Mouse (Mus musculus) intestine, embryonic 15.5 days (tissue): ENCODE measurements around the gene Ccdc142. TPM values are rescaled to one million over a fixed set of nuclear protein-coding genes. Genes with fewer than 3 reads are reported as not detected.

Source experiments
- ATAC-seq: fragments of 200-750 bp; cut with Nextera tagmentation; 2 replicates; pipeline ENCODE4 v1.8.0; 2017; ENCODE audit warnings: moderate TSS enrichment, moderate library complexity
- H3K27ac ChIP-seq: fragments of 300-500 bp; sonication (generic); 2 replicates; pipeline ENCODE4 v1.5.1; 2015; ENCODE audit warnings: mild to moderate bottlenecking, inconsistent platforms
- H3K27me3 ChIP-seq: fragments of 300-500 bp; sonication (generic); replicated peaks from 2 replicates; pipeline ENCODE4 v1.6.1; 2015; ENCODE audit warnings: inconsistent platforms
- H3K36me3 ChIP-seq: fragments of 300-500 bp; sonication (generic); 2 replicates; pipeline ENCODE4 v1.6.1; 2015; ENCODE audit warnings: inconsistent platforms
- H3K4me1 ChIP-seq: fragments of 300-500 bp; sonication (generic); replicated peaks from 2 replicates; pipeline ENCODE4 v1.6.1; 2015; ENCODE audit warnings: inconsistent platforms
- H3K4me2 ChIP-seq: fragments of 300-500 bp; sonication (generic); replicated peaks from 2 replicates; pipeline ENCODE4 v1.6.1; 2015; ENCODE audit warnings: mild to moderate bottlenecking, inconsistent platforms
- H3K4me3 ChIP-seq: fragments of 300-500 bp; sonication (generic); replicated peaks from 2 replicates; pipeline ENCODE4 v1.5.1; 2015; ENCODE audit warnings: inconsistent platforms
- H3K9ac ChIP-seq: fragments of 300-500 bp; sonication (generic); 2 replicates; pipeline ENCODE4 v1.6.1; 2015; ENCODE audit warnings: inconsistent platforms
- H3K9me3 ChIP-seq: fragments of 300-500 bp; sonication (generic); 2 replicates; pipeline ENCODE4 v1.6.1; 2016; ENCODE audit warnings: inconsistent platforms
- WGBS: fragments of 180-500 bp; shearing (Covaris S2); methylation state at CpG from one replicate; pipeline ENCODE4 v1.1.7; 2015; 5-methylcytosine and 5-hydroxymethylcytosine counted together
- polyA plus RNA-seq: library from polyadenylated mRNA; unstranded; fragments of >200 nt; fragmentation: Nextera tagmentation; extraction: Ambion mirVana; gene quantifications from 2 replicates; pipeline ENCODE4 v1.2.1, GENCODE M21; 2015

The Ccdc142 gene
- polyA plus RNA-seq, 1 experiment from 2014 or later: 2.6 TPM

DNA sequence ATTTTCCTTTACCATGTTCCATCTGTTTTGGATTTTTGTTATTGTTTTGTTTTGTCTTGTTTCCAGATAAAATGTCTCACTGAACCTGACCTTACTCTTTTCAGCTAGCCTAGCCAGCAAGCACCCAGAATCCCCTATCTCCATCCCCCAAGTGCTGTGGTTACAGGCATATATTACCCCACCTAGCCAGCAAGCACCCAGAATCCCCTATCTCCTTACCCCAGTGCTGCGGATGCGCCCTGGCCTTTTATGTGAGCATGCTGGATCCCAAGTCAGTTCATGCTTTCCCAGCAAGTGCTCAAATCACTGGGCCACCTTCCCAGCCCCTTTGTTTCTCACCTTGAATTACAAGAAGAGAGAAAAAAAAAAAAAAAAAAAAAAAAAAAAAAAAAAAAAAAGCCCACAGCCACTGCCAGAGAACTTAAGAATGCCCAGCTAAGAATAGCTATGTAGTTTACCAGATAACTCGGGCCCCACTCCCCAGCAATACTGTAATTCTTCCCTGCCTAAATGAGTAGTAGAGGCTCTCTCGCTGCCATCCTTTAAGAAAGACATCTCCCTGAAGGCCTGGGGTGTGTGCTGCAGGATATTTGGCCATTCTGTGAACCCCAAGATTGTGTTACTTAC is 10.2 kb downstream of the Ccdc142 start:
- no peaks in the 10 kb centered on the region for H3K36me3 ChIP-seq
- H3K9ac ChIP-seq: no peak overlapping the region
- no peak overlapping the region for H3K4me3 ChIP-seq
- H3K4me1 ChIP-seq: peaks cover 20% of the 10 kb centered on the region
- no peak overlapping the region for H3K4me2 ChIP-seq
- WGBS: 83% methylated on average over 4 of the region's 4 CpGs
- no peak overlapping the region for H3K27ac ChIP-seq
- no peaks in the 10 kb centered on the region for H3K27me3 ChIP-seq
- no peak for ATAC-seq
- no peaks in the 10 kb centered on the region for H3K9me3 ChIP-seq

DNA sequence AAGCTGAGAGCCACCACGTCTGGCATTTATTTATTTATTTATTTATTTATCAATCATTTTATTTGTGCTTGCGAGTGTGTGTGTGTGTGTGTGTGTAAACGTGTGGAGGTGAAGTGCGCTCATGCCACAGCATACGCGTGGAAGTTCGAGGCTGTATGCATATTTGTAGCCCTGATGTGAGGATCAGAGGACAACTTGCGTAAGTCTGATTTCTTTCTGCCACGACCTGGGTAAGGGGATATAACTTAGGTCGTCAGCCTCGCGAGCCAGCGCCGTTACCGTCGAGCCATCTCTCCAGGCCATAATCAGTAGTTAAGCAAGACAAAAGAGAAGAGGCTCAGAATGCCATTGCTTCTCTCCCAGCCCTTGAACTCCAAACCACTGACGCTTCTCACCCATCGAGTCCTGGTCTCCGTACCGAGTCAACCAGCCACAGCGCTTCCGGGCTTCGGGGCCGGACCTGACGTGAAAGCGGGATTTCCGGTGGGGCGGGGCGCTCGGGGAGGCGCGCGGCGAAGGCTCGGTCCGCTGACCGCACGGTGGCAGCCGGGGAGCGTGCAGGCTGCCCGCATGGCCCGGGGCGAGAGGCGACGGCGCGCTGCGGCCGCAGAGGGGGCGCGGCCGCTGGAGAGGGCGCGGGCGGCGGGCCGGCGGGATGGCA is 13.7 kb downstream of the Ccdc142 start, which contains the start of gene Mogs:
Mogs (plus strand) TSS at position 486 of the 661 bp plus-strand sequence.
- 1% methylated on average over 58 of the region's 58 CpGs for WGBS
- Histone ChIP-seq H3K4me1 (peaks cover 29% of the 10 kb centered on the region), H3K9ac (peak within 1 kb of the TSS; percentile 95), H3K4me2 (peak within 1 kb of the TSS; percentile 89), H3K27me3 (no peaks in the 10 kb centered on the region), H3K9me3 (no peaks in the 10 kb centered on the region), H3K27ac (peak within 1 kb of the TSS; percentile 80), H3K4me3 (peak within 1 kb of the TSS; percentile 95), H3K36me3 (peaks cover 22% of the 10 kb centered on the region)
- ATAC-seq: peak; percentile 95

DNA sequence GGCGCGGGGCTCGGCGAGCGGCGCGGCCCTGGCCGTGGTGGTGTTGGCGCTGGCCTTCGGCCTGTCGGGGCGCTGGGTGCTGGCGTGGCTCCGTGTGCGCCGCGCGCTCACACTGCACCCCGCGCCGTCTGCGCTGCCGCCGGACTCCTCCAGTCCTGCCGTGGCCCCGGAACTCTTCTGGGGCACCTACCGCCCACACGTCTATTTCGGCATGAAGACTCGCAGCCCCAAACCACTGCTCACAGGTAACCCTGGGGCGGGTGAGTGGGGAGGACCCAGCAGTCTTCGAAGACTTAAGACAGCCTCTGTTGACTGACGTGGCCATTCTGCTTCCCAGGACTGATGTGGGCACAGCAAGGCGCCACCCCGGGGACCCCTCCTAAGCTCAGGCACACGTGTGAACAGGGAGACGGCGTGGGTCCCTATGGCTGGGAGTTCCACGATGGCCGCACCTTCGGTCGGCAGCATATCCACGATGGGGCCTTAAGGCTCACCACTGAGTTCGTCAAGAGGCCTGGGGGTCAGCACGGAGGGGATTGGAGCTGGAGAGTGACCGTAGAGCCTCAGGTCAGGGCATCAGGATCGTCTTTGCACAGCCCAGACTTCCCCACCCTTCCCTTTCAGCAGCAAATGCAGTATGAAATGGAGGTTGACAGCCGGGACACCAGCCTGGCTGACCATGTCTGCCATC is 14.4 kb downstream of the Ccdc142 start:
- H3K4me3 ChIP-seq: peak overlapping the region; percentile 95
- peak; percentile 77 for ATAC-seq

DNA sequence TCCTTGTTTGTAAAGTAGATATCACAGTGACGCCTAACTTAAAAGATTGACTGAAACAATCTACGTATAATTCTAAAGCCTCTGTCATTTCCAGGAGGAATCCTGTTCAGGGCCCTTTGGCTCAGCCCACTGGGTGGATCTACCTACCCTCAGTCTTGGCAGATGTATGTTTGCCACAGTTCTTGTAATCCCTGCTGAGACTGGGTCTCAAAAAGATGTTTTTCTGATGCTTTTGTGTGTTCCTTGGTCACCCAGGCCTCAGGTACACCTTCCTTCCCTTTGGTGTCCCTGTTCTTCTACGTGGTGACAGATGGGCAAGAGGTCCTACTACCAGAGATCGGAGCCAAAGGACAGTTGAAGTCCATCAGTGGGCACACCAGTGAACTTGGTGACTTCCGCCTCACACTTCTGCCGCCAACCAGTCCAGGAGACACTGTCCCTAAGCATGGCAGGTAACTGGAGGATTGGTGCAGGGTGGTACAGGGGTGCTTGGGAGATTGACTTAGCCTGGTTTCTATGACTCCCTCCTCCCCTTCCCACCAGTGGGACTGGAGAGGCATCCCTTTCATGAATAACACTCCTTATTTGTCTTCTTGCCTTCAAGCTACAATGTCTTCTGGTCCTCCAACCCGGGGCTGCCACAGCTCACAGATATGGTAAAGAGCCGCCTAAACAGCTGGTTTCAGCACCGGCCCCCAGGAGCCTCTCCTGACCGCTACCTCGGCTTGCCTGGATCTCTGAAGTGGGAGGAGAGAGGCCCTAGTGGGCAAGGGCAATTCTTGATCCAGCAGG is 15.2 kb downstream of the Ccdc142 start:
- Histone ChIP-seq H3K9me3 (no peaks in the 10 kb centered on the region), H3K27me3 (no peaks in the 10 kb centered on the region), H3K9ac (peak overlapping the region; percentile 95), H3K4me3 (peak overlapping the region; percentile 95), H3K4me2 (peak overlapping the region; percentile 89), H3K36me3 (peaks cover 22% of the 10 kb centered on the region), H3K4me1 (peaks cover 33% of the 10 kb centered on the region), H3K27ac (0 out of 2 replicates have a peak overlapping the region, but pooled peaks have one; percentile 6)
- WGBS: 71% methylated on average over 11 of the region's 11 CpGs
- ATAC-seq: no peak

More for the DNA sequence above, 14.4 kb downstream of the Ccdc142 start:
- Histone ChIP-seq H3K4me2 (peak overlapping the region; percentile 89), H3K9ac (peak overlapping the region; percentile 95), H3K9me3 (no peaks in the 10 kb centered on the region), H3K36me3 (peaks cover 22% of the 10 kb centered on the region), H3K27me3 (no peaks in the 10 kb centered on the region), H3K4me1 (peaks cover 33% of the 10 kb centered on the region), H3K27ac (peak overlapping the region; percentile 80)
- WGBS: under 1% methylated on average over 47 of the region's 48 CpGs

DNA sequence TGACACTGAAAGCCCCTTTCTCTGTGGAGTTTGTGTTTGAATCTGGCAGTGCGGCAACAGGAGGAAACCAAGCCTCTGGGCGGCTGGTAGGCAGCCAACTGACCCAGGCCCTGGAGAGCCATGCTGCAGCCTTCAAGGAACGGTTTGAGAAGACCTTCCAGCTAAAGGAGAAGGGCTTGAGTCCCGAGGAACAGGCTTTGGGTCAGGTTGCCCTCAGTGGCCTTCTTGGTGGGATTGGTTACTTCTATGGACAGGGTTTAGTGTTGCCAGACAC is 15.7 kb downstream of the Ccdc142 start:
- Histone ChIP-seq H3K9me3 (no peaks in the 10 kb centered on the region), H3K27me3 (no peaks in the 10 kb centered on the region), H3K4me3 (peak overlapping the region; percentile 95; the same call in 1 of the 2 replicates), H3K4me1 (peaks cover 37% of the 10 kb centered on the region), H3K4me2 (peak overlapping the region; percentile 89; the same call in 1 of the 2 replicates), H3K27ac (0 out of 2 replicates have a peak overlapping the region, but pooled peaks have one; percentile 6), H3K36me3 (peaks cover 22% of the 10 kb centered on the region), H3K9ac (no peak overlapping the region)
- WGBS: 81% methylated on average over 4 of the region's 4 CpGs
- no peak for ATAC-seq

DNA sequence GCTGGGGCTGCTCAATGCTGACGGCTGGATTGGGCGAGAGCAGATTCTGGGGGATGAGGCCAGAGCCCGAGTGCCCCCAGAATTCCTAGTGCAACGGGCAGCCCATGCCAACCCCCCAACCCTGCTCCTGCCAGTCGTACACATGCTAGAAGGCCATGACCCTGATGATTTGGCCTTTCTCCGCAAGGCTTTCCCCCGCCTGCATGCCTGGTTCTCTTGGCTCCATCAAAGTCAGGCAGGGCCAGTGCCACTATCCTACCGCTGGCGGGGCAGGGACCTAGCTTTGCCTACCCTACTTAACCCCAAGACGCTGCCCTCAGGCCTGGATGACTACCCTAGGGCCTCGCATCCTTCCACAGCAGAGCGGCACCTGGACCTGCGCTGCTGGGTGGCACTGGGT is 16.2 kb downstream of the Ccdc142 start:
- Histone ChIP-seq H3K4me1 (peaks cover 43% of the 10 kb centered on the region), H3K4me3 (no peak overlapping the region), H3K27ac (no peak overlapping the region), H3K4me2 (no peak overlapping the region), H3K9ac (no peak overlapping the region), H3K27me3 (no peaks in the 10 kb centered on the region), H3K9me3 (no peaks in the 10 kb centered on the region), H3K36me3 (peaks cover 22% of the 10 kb centered on the region)
- no peak for ATAC-seq
- 90% methylated on average over 13 of the region's 13 CpGs for WGBS

DNA sequence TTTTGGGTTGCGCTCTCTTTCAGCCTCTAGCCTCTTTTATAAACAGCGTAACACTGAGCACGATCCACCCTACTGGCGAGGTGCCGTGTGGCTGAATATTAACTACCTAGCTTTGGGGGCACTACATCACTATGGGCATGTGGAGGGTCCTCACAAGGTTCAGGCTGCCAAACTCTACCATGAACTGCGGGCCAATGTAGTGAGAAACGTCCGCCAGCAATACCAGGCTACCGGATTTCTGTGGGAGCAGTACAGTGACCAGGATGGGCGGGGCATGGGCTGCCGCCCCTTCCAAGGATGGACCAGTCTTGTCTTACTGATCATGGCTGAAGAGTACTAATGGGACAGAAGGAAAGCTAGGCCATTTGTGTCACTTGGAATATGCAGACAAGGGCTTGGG is 17.0 kb downstream of the Ccdc142 start:
- H3K9ac ChIP-seq: no peak overlapping the region
- no peak overlapping the region for H3K27ac ChIP-seq
- H3K4me2 ChIP-seq: no peak overlapping the region
- ATAC-seq: no peak
- no peak overlapping the region for H3K4me3 ChIP-seq
- H3K36me3 ChIP-seq: peaks cover 22% of the 10 kb centered on the region
- 80% methylated on average over 11 of the region's 11 CpGs for WGBS
- no peaks in the 10 kb centered on the region for H3K27me3 ChIP-seq
- no peaks in the 10 kb centered on the region for H3K9me3 ChIP-seq
- H3K4me1 ChIP-seq: peaks cover 48% of the 10 kb centered on the region

DNA sequence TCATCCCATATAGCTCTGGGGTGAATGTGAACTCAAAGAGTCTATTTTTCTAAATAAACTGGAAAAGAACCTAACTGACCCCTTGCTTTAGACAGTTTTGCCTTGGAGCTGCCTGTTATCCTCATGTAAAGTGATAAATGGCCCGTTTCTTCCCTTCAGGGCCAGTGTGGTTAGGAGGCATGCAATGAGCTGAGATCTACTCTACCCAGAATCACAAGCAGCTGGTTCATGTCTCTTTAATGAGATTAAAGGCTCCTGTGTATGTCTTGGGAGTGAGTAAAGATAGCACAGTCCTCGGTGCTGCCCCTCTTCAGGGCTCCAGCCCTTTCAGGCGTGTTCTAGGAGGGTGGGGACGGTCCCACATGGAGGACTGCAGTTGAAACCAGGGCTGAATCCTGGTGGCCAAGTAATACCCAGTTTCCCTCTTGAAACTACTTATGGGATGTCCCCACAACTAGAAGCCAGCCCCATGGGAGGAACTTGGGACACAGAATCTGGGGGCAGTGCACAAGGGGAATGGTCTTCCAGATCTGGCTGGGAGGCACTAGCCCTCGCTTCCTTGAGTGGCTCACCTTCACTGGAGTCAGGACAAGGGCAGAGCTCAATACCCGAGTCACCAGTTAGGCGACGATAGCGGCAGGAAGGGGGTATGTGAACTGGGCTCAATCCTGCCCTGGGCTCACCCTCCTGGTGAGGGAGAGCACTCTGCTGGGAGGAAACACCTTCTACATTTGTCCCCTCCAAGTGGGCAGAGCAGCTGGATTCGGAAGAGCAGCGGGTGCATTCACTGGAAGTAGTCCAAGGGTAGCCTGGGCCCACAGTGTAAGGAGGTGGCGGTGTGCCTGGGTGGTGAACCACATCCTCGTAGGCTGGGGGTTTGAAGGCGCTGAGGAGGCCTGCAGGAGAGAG is 17.7 kb downstream of the Ccdc142 start:
- peak overlapping the region; percentile 5; the same call in 1 of the 2 replicates for H3K9ac ChIP-seq
- peaks cover 48% of the 10 kb centered on the region for H3K4me1 ChIP-seq
- H3K36me3 ChIP-seq: peaks cover 22% of the 10 kb centered on the region
- peak overlapping the region; percentile 98; the same call in 1 of the 2 replicates for H3K4me2 ChIP-seq
- H3K27me3 ChIP-seq: no peaks in the 10 kb centered on the region
- H3K4me3 ChIP-seq: no peak overlapping the region
- WGBS: 80% methylated on average over 14 of the region's 14 CpGs
- no peak overlapping the region for H3K27ac ChIP-seq
- H3K9me3 ChIP-seq: no peaks in the 10 kb centered on the region
- ATAC-seq: no peak

DNA sequence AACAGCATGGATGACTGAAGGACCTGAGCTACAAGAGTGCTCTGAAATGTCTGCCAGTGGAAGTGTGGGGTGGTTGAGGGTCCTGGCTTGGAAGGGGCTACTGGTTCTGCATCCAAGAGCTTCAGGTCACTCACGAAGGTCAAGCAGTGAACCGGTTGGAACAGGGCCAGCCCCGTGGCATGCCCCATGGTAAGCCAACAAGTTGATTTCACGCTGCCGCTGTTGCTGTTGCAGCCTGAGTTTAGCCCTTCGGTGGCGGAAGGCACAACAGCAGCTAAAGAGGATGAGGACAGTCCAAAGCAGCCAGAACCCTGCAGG is 18.3 kb downstream of the Ccdc142 start:
- no peak for ATAC-seq
- WGBS: 81% methylated on average over 7 of the region's 7 CpGs
- Histone ChIP-seq H3K27me3 (no peaks in the 10 kb centered on the region), H3K27ac (0 out of 2 replicates have a peak overlapping the region, but pooled peaks have one; percentile 95), H3K36me3 (peaks cover 22% of the 10 kb centered on the region), H3K4me3 (no peak overlapping the region), H3K4me2 (peak overlapping the region; percentile 98), H3K4me1 (peaks cover 54% of the 10 kb centered on the region), H3K9ac (0 out of 2 replicates have a peak overlapping the region, but pooled peaks have one; percentile 5), H3K9me3 (no peaks in the 10 kb centered on the region)

DNA sequence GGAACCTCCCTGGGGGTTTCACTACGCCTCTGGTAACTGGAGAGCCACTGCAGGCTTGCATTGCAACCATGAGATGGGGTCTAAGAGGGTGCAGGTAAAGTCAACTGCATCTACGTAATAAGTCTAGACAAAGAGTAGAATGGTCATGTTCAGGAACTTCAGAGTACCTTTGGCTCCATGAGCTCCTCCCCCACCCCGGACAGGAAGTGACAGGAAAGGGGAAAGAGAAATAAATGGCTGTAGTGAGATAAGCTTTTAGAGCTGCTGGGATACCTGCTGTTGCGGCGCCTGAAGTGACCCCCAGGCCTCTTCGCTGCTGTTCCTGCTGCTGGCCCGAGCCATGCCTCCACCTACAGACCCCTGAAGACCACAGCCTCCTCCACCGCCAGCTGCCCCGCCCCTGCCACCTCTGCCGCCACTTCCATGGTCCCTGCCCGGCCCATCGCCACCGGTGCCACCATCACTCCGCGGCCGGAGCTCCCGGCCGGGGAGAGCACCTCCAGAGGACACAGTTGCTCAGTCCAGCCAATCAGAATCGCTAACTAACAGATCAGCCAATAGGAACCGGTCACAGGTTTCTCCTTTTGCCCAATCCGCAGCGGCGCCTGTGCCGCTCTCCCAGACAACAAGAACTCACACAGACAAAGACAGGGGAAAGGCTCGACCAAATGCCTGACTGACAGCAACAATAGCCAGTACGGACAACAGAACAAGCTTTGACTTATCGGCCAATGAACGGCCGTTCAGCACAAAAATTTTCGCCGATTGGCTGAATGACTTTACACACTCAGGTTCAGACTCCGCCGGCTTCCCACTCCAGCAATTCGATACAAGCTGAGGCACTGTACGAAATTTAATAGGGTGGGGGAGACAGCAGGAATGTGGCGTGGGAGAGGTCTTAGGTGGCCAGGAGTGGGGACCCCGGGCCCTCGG is 19.8 kb downstream of the Ccdc142 start, which contains the start of gene Wbp1:
Wbp1 (minus strand) TSS at position 630 of the 933 bp plus-strand sequence.
- peak; percentile 94 for ATAC-seq
- peak within 1 kb of the TSS; percentile 65 for H3K4me3 ChIP-seq
- peak within 1 kb of the TSS; percentile 97 for H3K27ac ChIP-seq
- H3K27me3 ChIP-seq: no peaks in the 10 kb centered on the region
- H3K9me3 ChIP-seq: no peaks in the 10 kb centered on the region
- WGBS: under 1% methylated on average over 38 of the region's 38 CpGs
- H3K9ac ChIP-seq: peak within 1 kb of the TSS; percentile 91
- peaks cover 22% of the 10 kb centered on the region for H3K36me3 ChIP-seq
- H3K4me1 ChIP-seq: peaks cover 51% of the 10 kb centered on the region
- H3K4me2 ChIP-seq: peak within 1 kb of the TSS; percentile 98
